Mouse (Mus musculus): ENCODE measurements around the gene Olfr1133.
"Not testable (repeated sequence)": the region's sequence is repeated elsewhere in the genome, so short reads cannot be mapped to it uniquely, and the experiment has no call there.

The Olfr1133 gene

DNA sequence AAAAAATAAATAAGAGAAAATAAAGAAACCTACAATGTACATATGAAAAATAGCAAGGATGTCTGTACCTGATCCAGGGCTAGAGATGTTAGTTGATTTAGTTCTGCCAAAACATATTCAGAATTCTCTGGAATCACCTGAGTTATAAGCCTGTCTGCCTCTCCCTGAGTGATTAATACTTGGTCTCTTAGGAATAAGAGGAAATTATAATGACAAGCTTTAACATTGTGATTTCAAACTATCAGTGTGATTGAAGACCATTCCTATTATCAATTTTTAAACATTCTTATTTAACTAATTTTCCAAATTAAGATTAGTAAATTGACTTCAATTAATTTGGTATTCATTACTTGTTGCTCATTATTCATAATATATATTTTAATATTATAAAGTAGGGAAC, at the start of gene Olfr1133:
Gene Olfr1133 (minus strand): TSS at position 101 of the 400 bp plus-strand sequence.
- no peak for DNase-seq (ENCODE audit: low spot score)

DNA sequence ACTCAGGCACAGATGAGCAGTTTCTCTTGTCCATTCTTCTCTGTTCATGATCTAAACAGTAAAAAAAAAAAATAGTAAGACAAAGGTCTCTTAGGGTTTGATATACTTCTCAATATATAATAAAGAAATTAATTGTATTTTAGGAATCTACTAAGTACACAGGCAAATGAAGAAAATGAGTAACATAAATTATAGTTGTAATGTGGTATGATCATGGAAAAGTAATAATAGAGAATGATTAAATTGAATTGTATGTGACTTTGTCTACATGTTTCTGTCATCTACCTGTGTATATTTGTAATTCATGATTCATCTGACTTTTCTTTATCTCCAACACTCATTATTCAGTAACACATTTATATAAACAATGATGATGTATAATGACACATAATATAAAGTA, 46.7 kb upstream of the Olfr1133 start, which contains the start of gene Olfr1136:
Gene Olfr1136 (minus strand): TSS at position 101 of the 400 bp plus-strand sequence.
- no peak for DNase-seq (ENCODE audit: low spot score)

DNA sequence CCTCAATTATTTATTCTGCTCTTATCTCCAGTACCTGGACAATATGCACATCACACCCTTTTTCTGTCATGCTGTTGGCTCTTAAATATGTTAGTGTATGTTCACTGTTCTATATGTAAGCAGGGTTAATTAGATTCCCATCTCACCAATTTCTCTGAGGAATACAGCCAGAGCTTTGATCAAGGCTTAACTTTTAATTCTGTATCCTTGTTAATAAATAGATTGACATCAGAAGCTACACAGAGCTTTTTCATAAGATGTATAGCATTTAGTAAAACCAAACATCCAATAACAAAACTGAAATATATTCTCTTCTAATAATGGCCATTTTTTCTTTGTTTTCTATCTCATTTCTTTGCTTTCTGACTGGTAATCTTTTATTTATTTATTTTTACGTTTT, 26.4 kb upstream of the Olfr1133 start, which contains the start of gene Olfr1135:
Gene Olfr1135 (minus strand): TSS at position 101 of the 400 bp plus-strand sequence.
- no peak for DNase-seq (ENCODE audit: low spot score)

DNA sequence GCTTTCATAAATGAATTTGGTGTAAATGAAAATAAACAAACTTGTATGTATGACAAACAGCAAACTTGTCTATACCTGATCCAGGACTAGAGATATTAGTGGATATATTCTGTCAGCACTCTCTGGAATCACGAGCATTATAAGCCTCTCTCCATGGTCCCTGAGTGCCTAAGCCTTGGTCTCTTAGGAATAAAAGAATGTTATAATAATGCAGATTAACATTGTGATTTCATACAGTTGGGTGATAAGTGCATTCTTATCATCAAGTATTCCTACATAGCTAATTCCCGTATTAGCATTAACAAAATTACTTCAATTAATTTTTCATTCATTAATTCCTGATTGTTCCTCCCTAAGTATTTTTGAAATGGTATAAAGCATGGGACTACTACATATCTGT, 11.2 kb upstream of the Olfr1133 start, which contains the start of gene Olfr1134:
Gene Olfr1134 (minus strand): TSS at position 101 of the 400 bp plus-strand sequence.
- DNase-seq (ENCODE audit: low spot score), result no peak

DNA sequence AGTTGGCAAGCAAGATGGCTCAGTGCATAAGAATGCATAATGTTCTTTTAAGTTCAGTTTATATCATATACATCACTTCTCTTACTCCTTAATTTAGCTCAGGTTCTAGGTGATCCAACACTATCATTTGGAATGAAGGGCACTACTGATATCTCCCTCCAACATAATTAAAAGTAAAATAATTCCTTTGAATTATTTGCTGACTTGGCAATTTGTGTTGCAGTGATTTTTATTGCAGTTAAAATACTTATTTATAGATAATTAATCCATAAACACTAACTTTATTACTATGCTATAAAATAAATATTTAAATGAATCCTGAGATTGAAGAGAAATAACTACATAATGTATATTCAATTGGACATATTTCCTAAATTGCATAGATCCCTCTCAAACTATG, 4.7 kb downstream of the Olfr1133 start:
- no peak for DNase-seq (ENCODE audit: low spot score)

DNA sequence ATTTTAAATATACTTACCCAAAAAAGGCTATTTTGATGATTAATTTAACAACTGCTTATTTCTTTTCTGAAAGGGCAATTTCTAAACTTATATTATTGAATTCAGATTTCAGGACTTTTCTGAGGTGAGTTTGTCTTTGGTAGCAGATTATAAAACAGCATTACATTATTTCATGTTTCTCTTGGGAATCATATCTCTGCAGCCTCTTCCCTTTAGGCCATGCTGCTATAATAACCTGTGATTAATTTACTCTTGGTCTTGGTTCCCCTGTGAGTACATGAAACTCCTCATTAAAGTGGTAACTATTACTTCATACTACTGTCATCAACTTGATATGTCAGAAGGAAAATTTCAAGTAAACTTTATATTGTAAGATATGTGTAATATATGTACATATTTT, 9.7 kb downstream of the Olfr1133 start, which contains the start of gene Olfr1132:
Gene Olfr1132 (minus strand): TSS at position 101 of the 400 bp plus-strand sequence.
- no peak for DNase-seq (ENCODE audit: low spot score)

DNA sequence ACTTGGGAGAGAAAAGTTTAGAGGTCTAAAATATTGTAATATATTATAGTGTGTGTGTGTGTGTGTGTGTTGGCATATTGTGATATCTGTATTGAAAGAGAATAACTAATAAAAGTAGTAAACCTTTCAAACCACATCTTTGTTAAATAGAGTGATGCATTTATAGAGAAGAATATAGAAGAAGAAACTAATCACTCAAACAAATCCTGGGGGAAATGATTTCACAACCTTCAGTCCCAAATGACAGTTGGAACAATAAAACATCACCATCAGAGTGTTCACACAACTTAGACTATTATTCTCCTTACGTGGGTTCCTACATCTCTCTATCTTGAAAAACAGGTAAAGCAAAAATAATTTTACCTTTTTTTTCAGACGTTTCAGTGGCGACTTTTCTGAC, 20.4 kb downstream of the Olfr1133 start, which contains the start of gene Olfr1131:
Gene Olfr1131 (plus strand): TSS at position 301 of the 400 bp plus-strand sequence.
- DNase-seq (ENCODE audit: low spot score), result no peak

DNA sequence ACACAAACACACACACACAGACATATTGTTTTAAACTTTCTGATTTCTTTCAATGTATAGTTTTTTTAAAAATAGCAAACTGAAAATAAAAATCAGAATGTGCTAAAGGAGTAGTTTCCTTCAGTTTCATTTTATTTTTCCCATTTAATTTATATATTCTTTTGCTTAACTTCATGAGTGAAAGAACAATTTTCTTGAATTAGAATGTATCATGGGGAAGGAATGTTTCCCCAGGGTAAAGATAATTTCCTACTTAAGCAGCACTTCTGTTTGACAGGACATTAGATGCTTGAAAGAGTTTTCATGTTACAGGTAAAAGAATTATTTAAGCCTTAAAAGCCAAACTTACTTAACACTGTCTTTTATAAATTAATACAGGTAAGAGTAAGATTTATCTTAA, 41.3 kb downstream of the Olfr1133 start, which contains the start of gene Olfr1130:
Gene Olfr1130 (plus strand): TSS at position 301 of the 400 bp plus-strand sequence.
- not testable (repeated sequence) for DNase-seq (ENCODE audit: low spot score)

Measured in urinary bladder, postnatal 25 days (tissue).